Mouse (Mus musculus) kidney, postnatal 0 days (tissue): ENCODE results near the gene Herpud2. TPM values are rescaled to one million over a fixed set of nuclear protein-coding genes. Genes with fewer than 3 reads are reported as not detected.

ENCODE experiments used
- ATAC-seq: fragments of 200-750 bp; cut with Nextera tagmentation; replicated peaks from 2 replicates; pipeline ENCODE4 v1.8.0; 2017; ENCODE audit warnings: low read depth, moderate number of reproducible peaks, moderate TSS enrichment, moderate library complexity; ENCODE audit not compliant: low FRiP score
- DNase-seq: peaks from one replicate; pipeline ENCODE4 v3.0.0-alpha.2; 2016; ENCODE audit warnings: low spot score
- H3K27ac ChIP-seq: fragments of 300-500 bp; sonication (generic); 2 replicates; pipeline ENCODE4 v1.5.1; 2014; ENCODE audit warnings: mild to moderate bottlenecking
- H3K27me3 ChIP-seq: fragments of 300-500 bp; sonication (generic); 2 replicates; pipeline ENCODE4 v1.6.1; 2014; ENCODE audit warnings: low read length, mixed read lengths; ENCODE audit not compliant: insufficient read depth
- H3K36me3 ChIP-seq: fragments of 300-500 bp; sonication (generic); 2 replicates; pipeline ENCODE4 v1.6.1; 2014; ENCODE audit warnings: low read length, mixed read lengths; ENCODE audit not compliant: insufficient read depth
- H3K4me1 ChIP-seq: fragments of 300-500 bp; sonication (generic); replicated peaks from 2 replicates; pipeline ENCODE4 v1.6.1; 2014; ENCODE audit warnings: antibody characterized with exemption, low read length, mixed read lengths; ENCODE audit not compliant: insufficient read depth
- H3K4me2 ChIP-seq: fragments of 300-500 bp; sonication (generic); 2 replicates; pipeline ENCODE4 v1.6.1; 2014; ENCODE audit warnings: mild to moderate bottlenecking, low read length, moderate library complexity, mixed read lengths
- H3K4me3 ChIP-seq: fragments of 300-500 bp; sonication (generic); replicated peaks from 2 replicates; pipeline ENCODE4 v1.5.1; 2014; ENCODE audit warnings: low read depth, low read length
- H3K9ac ChIP-seq: fragments of 300-500 bp; sonication (generic); 2 replicates; pipeline ENCODE4 v1.6.1; 2014; ENCODE audit warnings: low read depth, low read length
- H3K9me3 ChIP-seq: fragments of 300-500 bp; sonication (generic); replicated peaks from 2 replicates; pipeline ENCODE4 v1.6.1; 2016; ENCODE audit warnings: low read length, inconsistent platforms, mixed read lengths
- CTCF ChIP-seq: IDR thresholded peaks from 2 replicates; pipeline ENCODE4 v1.5.1; 2016; ENCODE audit warnings: antibody characterized with exemption, low read depth, mild to moderate bottlenecking, moderate library complexity
- WGBS: fragments of 180-500 bp; shearing (Covaris S2); extraction: QIAGEN DNeasy Blood & Tissue Kit; methylation state at CpG from one replicate; pipeline ENCODE4 v1.1.7; 2014; 5-methylcytosine and 5-hydroxymethylcytosine counted together
- polyA plus RNA-seq: library from polyadenylated mRNA; unstranded; fragments of >200 nt; fragmentation: Nextera tagmentation; extraction: Ambion mirVana; gene quantifications from 2 replicates; pipeline ENCODE4 v1.2.1, GENCODE M21; 2015

Herpud2 gene
- polyA plus RNA-seq, 1 experiment from 2014 or later: 36.7 TPM

- TF ChIP-seq CTCF: no peak
- Histone ChIP-seq H3K9ac (no peak overlapping the region), H3K4me1 (no peaks in the 10 kb centered on the region), H3K4me2 (no peak overlapping the region), H3K27ac (no peak overlapping the region), H3K36me3 (peaks cover 16% of the 10 kb centered on the region), H3K27me3 (no peaks in the 10 kb centered on the region), H3K9me3 (no peaks in the 10 kb centered on the region), H3K4me3 (no peak overlapping the region)
- no peak for DNase-seq
- 93% methylated on average over 1 of the region's 1 CpGs for WGBS
- no peak for ATAC-seq
These were observed 48.7 kb downstream of the Herpud2 start for GRCm38 (mm10) chr9:25102881-25103280.

- no peak overlapping the region for H3K27ac ChIP-seq
- WGBS: 47% methylated on average over 1 of the region's 1 CpGs
- DNase-seq: no peak
- H3K4me2 ChIP-seq: no peak overlapping the region
- H3K36me3 ChIP-seq: no peaks in the 10 kb centered on the region
- no peaks in the 10 kb centered on the region for H3K4me1 ChIP-seq
- TF ChIP-seq CTCF: no peak
- no peak overlapping the region for H3K9ac ChIP-seq
- no peaks in the 10 kb centered on the region for H3K27me3 ChIP-seq
- no peaks in the 10 kb centered on the region for H3K9me3 ChIP-seq
- no peak overlapping the region for H3K4me3 ChIP-seq
- ATAC-seq: no peak
These were observed 60.8 kb downstream of the Herpud2 start for GRCm38 (mm10) chr9:25090853-25091252.

GRCm38 (mm10) chr9:25089122-25089521 is 62.5 kb downstream of the Herpud2 start, which contains the start of gene Gm10181:
Gm10181 (plus strand) TSS chr9:25089422.
- DNase-seq (no peak), ATAC-seq (no peak)
- no peak within 1 kb of the TSS for H3K4me2 ChIP-seq
- H3K9me3 ChIP-seq: no peaks in the 10 kb centered on the region
- no peaks in the 10 kb centered on the region for H3K27me3 ChIP-seq
- H3K36me3 ChIP-seq: no peaks in the 10 kb centered on the region
- no peak for TF ChIP-seq CTCF
- 76% methylated on average over 2 of the region's 2 CpGs for WGBS
- H3K9ac ChIP-seq: no peak within 1 kb of the TSS
- H3K4me1 ChIP-seq: no peaks in the 10 kb centered on the region
- H3K4me3 ChIP-seq: no peak within 1 kb of the TSS
- no peak within 1 kb of the TSS for H3K27ac ChIP-seq

GRCm38 (mm10) chr9:25076505-25076904 is 75.1 kb downstream of the Herpud2 start:
- no peak overlapping the region for H3K4me2 ChIP-seq
- no peaks in the 10 kb centered on the region for H3K36me3 ChIP-seq
- no peak for TF ChIP-seq CTCF
- H3K27me3 ChIP-seq: no peaks in the 10 kb centered on the region
- no peak overlapping the region for H3K27ac ChIP-seq
- WGBS: 56% methylated on average over 1 of the region's 1 CpGs
- no peaks in the 10 kb centered on the region for H3K4me1 ChIP-seq
- H3K4me3 ChIP-seq: no peak overlapping the region
- DNase-seq (no peak), ATAC-seq (no peak)
- H3K9me3 ChIP-seq: no peaks in the 10 kb centered on the region
- H3K9ac ChIP-seq: no peak overlapping the region

- H3K27me3 ChIP-seq: no peaks in the 10 kb centered on the region
- H3K9me3 ChIP-seq: no peaks in the 10 kb centered on the region
- DNase-seq: peak; percentile 52
- TF ChIP-seq CTCF: no peak
- no peak overlapping the region for H3K4me2 ChIP-seq
- no peak for ATAC-seq
- WGBS: 44% methylated on average over 3 of the region's 3 CpGs
- no peaks in the 10 kb centered on the region for H3K4me1 ChIP-seq
- no peak overlapping the region for H3K4me3 ChIP-seq
- H3K27ac ChIP-seq: no peak overlapping the region
- H3K36me3 ChIP-seq: no peaks in the 10 kb centered on the region
- no peak overlapping the region for H3K9ac ChIP-seq
These were observed 75.6 kb downstream of the Herpud2 start for GRCm38 (mm10) chr9:25075977-25076376.

GRCm38 (mm10) chr9:25072666-25073065 is 79.0 kb downstream of the Herpud2 start:
- H3K4me2 ChIP-seq: no peak overlapping the region
- H3K4me1 ChIP-seq: no peaks in the 10 kb centered on the region
- no peaks in the 10 kb centered on the region for H3K9me3 ChIP-seq
- WGBS: 75% methylated on average over 1 of the region's 1 CpGs
- no peak for TF ChIP-seq CTCF
- no peak overlapping the region for H3K4me3 ChIP-seq
- H3K36me3 ChIP-seq: no peaks in the 10 kb centered on the region
- DNase-seq (no peak), ATAC-seq (no peak)
- H3K9ac ChIP-seq: no peak overlapping the region
- no peak overlapping the region for H3K27ac ChIP-seq
- H3K27me3 ChIP-seq: no peaks in the 10 kb centered on the region

GRCm38 (mm10) chr9:25058726-25059125 is 92.9 kb downstream of the Herpud2 start:
- no peaks in the 10 kb centered on the region for H3K4me1 ChIP-seq
- no peak for TF ChIP-seq CTCF
- ATAC-seq (no peak), DNase-seq (no peak)
- no peak overlapping the region for H3K4me3 ChIP-seq
- WGBS: 56% methylated on average over 2 of the region's 3 CpGs
- no peaks in the 10 kb centered on the region for H3K9me3 ChIP-seq
- H3K9ac ChIP-seq: no peak overlapping the region
- no peaks in the 10 kb centered on the region for H3K27me3 ChIP-seq
- H3K36me3 ChIP-seq: no peaks in the 10 kb centered on the region
- H3K27ac ChIP-seq: no peak overlapping the region
- H3K4me2 ChIP-seq: no peak overlapping the region

Other genes starting within 250 kb of the Herpud2 start
- not detected in 2 replicates for gene Gm10181, start 62.4 kb downstream of the Herpud2 start, polyA plus RNA-seq
- 262 and 278 TPM in 2 replicates for gene Sept7, start 100.6 kb upstream of the Herpud2 start, polyA plus RNA-seq